9 mouse cellular contexts compared by ENCODE assay signal in the genomic region with DNA sequence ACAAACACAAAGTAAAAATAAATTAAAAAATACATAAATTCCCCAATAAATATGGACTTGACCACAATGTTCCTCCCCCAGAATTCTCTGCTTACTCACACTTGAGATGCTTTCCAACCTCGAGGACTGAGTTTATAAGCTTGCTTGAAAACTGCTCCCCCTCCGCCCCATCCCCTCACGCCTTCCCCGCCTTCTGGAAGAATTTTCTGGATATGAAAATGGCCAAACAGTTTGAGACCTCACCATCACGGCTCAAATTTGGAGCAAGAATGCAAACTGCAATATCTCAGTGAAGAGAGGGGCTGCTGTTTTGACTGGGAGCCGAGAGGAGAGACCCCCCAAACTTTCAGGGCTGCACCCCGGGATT. TPM values are rescaled to one million over a fixed set of nuclear protein-coding genes. Genes with fewer than 3 reads are reported as not detected.
DNase-seq lines count a peak whose midpoint lies in the region; ATAC-seq and TF ChIP-seq lines count a peak whose summit lies in the region.
"Had no signal": no experiment of that assay in that cellular context is flagged by ENCODE, and none has a peak within 500 bp of the region (broad histone marks: within the 10 kb centered on the region; RNA-seq: fewer than 3 reads in every experiment).

No protein-coding gene starts in this region.

- H3K4me3 ChIP-seq in gastrocnemius, adult 2 months, result peak overlapping the region; percentile 87
- H3K4me3 ChIP-seq in C2C12 (ENCODE audit: insufficient read depth, poor library complexity, severe bottlenecking), result peak overlapping the region; percentile 39
- H3K4me3 ChIP-seq in forebrain, embryonic 10.5 days, result peak overlapping the region; percentile 66
- peak overlapping the region; percentile 71 for H3K4me3 ChIP-seq in liver, embryonic 11.5 days (ENCODE audit: low read depth, low read length)
- H3K4me3 ChIP-seq in stomach, postnatal 0 days (ENCODE audit: low read depth, low read length), result peak overlapping the region; percentile 59

- no peak for TF ChIP-seq EP300 in stomach, postnatal 0 days (optimal IDR thresholded peaks at IDR 0.05)

- 1% methylated on average over 7 of the region's 7 CpGs for WGBS in forebrain, embryonic 10.5 days
- WGBS in liver, embryonic 11.5 days, result 2% methylated on average over 7 of the region's 7 CpGs
- 1% methylated on average over 7 of the region's 7 CpGs for WGBS in stomach, postnatal 0 days

- ATAC-seq in liver, embryonic 11.5 days (replicated peaks; ENCODE audit: low FRiP score), result no peak
- ATAC-seq in stomach, postnatal 0 days (ENCODE audit: low FRiP score, low TSS enrichment), result no peak

- intact Hi-C loops in gastrocnemius, adult 2 months (cut with DNase I), result loop anchor here (2.0 kb wide), 1 partner anchor 16 kb away; the partner anchor contains the start of gene Gm10382

- H3K27ac ChIP-seq in gastrocnemius, adult 2 months, result peak overlapping the region; percentile 96
- peak overlapping the region; percentile 89 for H3K27ac ChIP-seq in forebrain, embryonic 10.5 days
- peak overlapping the region; percentile 84 for H3K27ac ChIP-seq in liver, embryonic 11.5 days (ENCODE audit: low read depth, low read length)
- peak overlapping the region; percentile 96 for H3K27ac ChIP-seq in stomach, postnatal 0 days (replicated peaks)

- no peaks in the 10 kb centered on the region for H3K79me2 ChIP-seq in C2C12 (ENCODE audit: control insufficient read depth, insufficient read depth)

- no peaks in the 10 kb centered on the region for H3K79me3 ChIP-seq in C2C12 (ENCODE audit: low read depth)

- H3K36me3 ChIP-seq in C2C12 (ENCODE audit: control insufficient read depth, insufficient read depth), result no peaks in the 10 kb centered on the region
- no peaks in the 10 kb centered on the region for H3K36me3 ChIP-seq in forebrain, embryonic 10.5 days (replicated peaks)
- H3K36me3 ChIP-seq in liver, embryonic 11.5 days (ENCODE audit: control insufficient read depth, insufficient read depth, low read length), result no peaks in the 10 kb centered on the region
- no peaks in the 10 kb centered on the region for H3K36me3 ChIP-seq in stomach, postnatal 0 days (ENCODE audit: control insufficient read depth, insufficient read depth, low read length)

- peaks cover 44% of the 10 kb centered on the region for H3K4me1 ChIP-seq in forebrain, embryonic 10.5 days
- H3K4me1 ChIP-seq in liver, embryonic 11.5 days (replicated peaks; ENCODE audit: control insufficient read depth, insufficient read depth, low read length), result peaks cover 20% of the 10 kb centered on the region
- no peaks in the 10 kb centered on the region for H3K4me1 ChIP-seq in stomach, postnatal 0 days (replicated peaks; ENCODE audit: control insufficient read depth, insufficient read depth)

- DNase-seq in gastrocnemius, adult 2 months, result no peak
- DNase-seq in gastrocnemius, adult 18-20 months (ENCODE audit: low spot score), result no peak
- no peak for DNase-seq in forebrain, embryonic 10.5 days (ENCODE audit: extremely low spot score, low spot score)
- DNase-seq in liver, embryonic 11.5 days (ENCODE audit: low spot score), result no peak
- peak; percentile 31 for DNase-seq in stomach, postnatal 0 days (ENCODE audit: low spot score)
- no peak for DNase-seq in thymus, postnatal 14 days
- no peak for DNase-seq in Muller cell, postnatal 12 days (ENCODE audit: inconsistent ontology term)

- peak overlapping the region; percentile 81 for H3K9ac ChIP-seq in liver, embryonic 11.5 days (ENCODE audit: low read depth, low read length)
- peak overlapping the region; percentile 68 for H3K9ac ChIP-seq in stomach, postnatal 0 days (ENCODE audit: low read length)

- H3K4me2 ChIP-seq in liver, embryonic 11.5 days, result peak overlapping the region; percentile 96
- peak overlapping the region; percentile 76 for H3K4me2 ChIP-seq in stomach, postnatal 0 days (replicated peaks; ENCODE audit: low read depth)

- TF ChIP-seq CTCF in gastrocnemius, adult 2 months (IDR thresholded peaks at IDR 0.05), result no peak
- no peak for TF ChIP-seq CTCF in C2C12 (IDR thresholded peaks at IDR 0.05; ENCODE audit: control insufficient read depth, insufficient read depth, insufficient read length)
- no peak for TF ChIP-seq CTCF in stomach, postnatal 0 days (IDR thresholded peaks at IDR 0.05; ENCODE audit: low read depth)

- H3ac ChIP-seq in C2C12 (ENCODE audit: control insufficient read depth, insufficient read length, low read depth), result peak overlapping the region; percentile 67

- H3K27me3 ChIP-seq in C2C12 (ENCODE audit: control insufficient read depth, insufficient read depth, insufficient read length), result no peaks in the 10 kb centered on the region
- H3K27me3 ChIP-seq in forebrain, embryonic 10.5 days (ENCODE audit: poor library complexity, severe bottlenecking), result peaks cover 13% of the 10 kb centered on the region; the same call in 1 of the 2 replicates
- H3K27me3 ChIP-seq in liver, embryonic 11.5 days (replicated peaks; ENCODE audit: control insufficient read depth, insufficient read depth, low read length), result no peaks in the 10 kb centered on the region
- H3K27me3 ChIP-seq in stomach, postnatal 0 days (ENCODE audit: control insufficient read depth, insufficient read depth, low read length), result no peaks in the 10 kb centered on the region

- H3K9me3 ChIP-seq in forebrain, embryonic 10.5 days, result no peaks in the 10 kb centered on the region
- no peaks in the 10 kb centered on the region for H3K9me3 ChIP-seq in liver, embryonic 11.5 days (ENCODE audit: control insufficient read depth, low read length)
- H3K9me3 ChIP-seq in stomach, postnatal 0 days (ENCODE audit: control insufficient read depth, low read length), result no peaks in the 10 kb centered on the region

TF ChIP-seq in C2C12, 6 proteins besides CTCF, POLR2A, EP300 and RAD21:
- TF ChIP-seq MYOG (IDR thresholded peaks at IDR 0.05; ENCODE audit: control insufficient read depth, extremely low read depth, insufficient read length) (no peak), FOSL1 (IDR thresholded peaks at IDR 0.05; ENCODE audit: insufficient read depth, low read length, poor library complexity, severe bottlenecking) (no peak), MYOD1 (IDR thresholded peaks at IDR 0.05; ENCODE audit: control insufficient read depth, insufficient read length, low read depth) (no peak), MAX (IDR thresholded peaks at IDR 0.05) (no peak), USF1 (IDR thresholded peaks at IDR 0.05; ENCODE audit: low read depth) (no peak), CEBPB (IDR thresholded peaks at IDR 0.05; ENCODE audit: low read depth) (no peak)

RNA-seq across cellular contexts. Expression of gene Ubc, which starts 14.5 kb away (rescaled TPM):
- total RNA-seq in gastrocnemius, adult 2 months (2021), result 1,000 to 10,000 TPM; 1,479 to 2,293 TPM
- 1,000 to 10,000 TPM; 1,764 to 2,031 TPM for total RNA-seq in gastrocnemius, adult 18-20 months (2021)
- polyA plus RNA-seq in C2C12 (2012; fragmentation: generic; extraction: Trizol), result 918 TPM
- 931 and 967 TPM in 2 replicates for polyA plus RNA-seq in forebrain, embryonic 10.5 days (2016; fragmentation: Nextera tagmentation; extraction: Ambion mirVana)
- 772 and 827 TPM in 2 replicates for polyA plus RNA-seq in liver, embryonic 11.5 days (2014; fragmentation: Nextera tagmentation; extraction: Ambion mirVana)
- polyA plus RNA-seq in stomach, postnatal 0 days (2015; fragmentation: Nextera tagmentation; extraction: Ambion mirVana), result 537 and 549 TPM in 2 replicates

RNA-seq across cellular contexts. Expression of gene Gm10382, which starts 15.4 kb away (rescaled TPM):
- not detected for total RNA-seq in gastrocnemius, adult 2 months (2021)
- under 1 TPM in 1 of 2 experiments, not detected in 1; 0.24 TPM for total RNA-seq in gastrocnemius, adult 18-20 months (2021)
- 2.2 TPM for polyA plus RNA-seq in C2C12 (2012; fragmentation: generic; extraction: Trizol)
- 0.21 and 0.38 TPM in 2 replicates for polyA plus RNA-seq in forebrain, embryonic 10.5 days (2016; fragmentation: Nextera tagmentation; extraction: Ambion mirVana)
- polyA plus RNA-seq in liver, embryonic 11.5 days (2014; fragmentation: Nextera tagmentation; extraction: Ambion mirVana), result 0.18 and 0.34 TPM in 2 replicates
- polyA plus RNA-seq in stomach, postnatal 0 days (2015; fragmentation: Nextera tagmentation; extraction: Ambion mirVana), result 0.51 and 0.56 TPM in 2 replicates
- polyA plus RNA-seq: large intestine, adult 2 months had no signal

RNA-seq across cellular contexts. Expression of gene Dhx37, which starts 29.4 kb away (rescaled TPM):
- 1 to 10 TPM; 4.3 to 4.4 TPM for total RNA-seq in gastrocnemius, adult 2 months (2021)
- total RNA-seq in gastrocnemius, adult 18-20 months (2021), result 1 to 10 TPM; 4.5 to 5.1 TPM
- 25.2 TPM for polyA plus RNA-seq in C2C12 (2012; fragmentation: generic; extraction: Trizol)
- 21.4 and 22.2 TPM in 2 replicates for polyA plus RNA-seq in forebrain, embryonic 10.5 days (2016; fragmentation: Nextera tagmentation; extraction: Ambion mirVana)
- 18.5 and 19.4 TPM in 2 replicates for polyA plus RNA-seq in liver, embryonic 11.5 days (2014; fragmentation: Nextera tagmentation; extraction: Ambion mirVana)
- 3.3 and 4.5 TPM in 2 replicates for polyA plus RNA-seq in stomach, postnatal 0 days (2015; fragmentation: Nextera tagmentation; extraction: Ambion mirVana)

RNA-seq across cellular contexts. Expression of gene Bri3bp, which starts 36.8 kb away (rescaled TPM):
- 1 to 10 TPM; 2.5 to 3.9 TPM for total RNA-seq in gastrocnemius, adult 2 months (2021)
- total RNA-seq in gastrocnemius, adult 18-20 months (2021), result 1 to 10 TPM; 2.6 to 3.2 TPM
- 29.4 TPM for polyA plus RNA-seq in C2C12 (2012; fragmentation: generic; extraction: Trizol)
- polyA plus RNA-seq in forebrain, embryonic 10.5 days (2016; fragmentation: Nextera tagmentation; extraction: Ambion mirVana), result 56.5 and 57.6 TPM in 2 replicates
- 63.6 and 67.9 TPM in 2 replicates for polyA plus RNA-seq in liver, embryonic 11.5 days (2014; fragmentation: Nextera tagmentation; extraction: Ambion mirVana)
- 25.3 and 27.9 TPM in 2 replicates for polyA plus RNA-seq in stomach, postnatal 0 days (2015; fragmentation: Nextera tagmentation; extraction: Ambion mirVana)
